ENCODE assay signal across 21 mouse cellular contexts in the genomic region with DNA sequence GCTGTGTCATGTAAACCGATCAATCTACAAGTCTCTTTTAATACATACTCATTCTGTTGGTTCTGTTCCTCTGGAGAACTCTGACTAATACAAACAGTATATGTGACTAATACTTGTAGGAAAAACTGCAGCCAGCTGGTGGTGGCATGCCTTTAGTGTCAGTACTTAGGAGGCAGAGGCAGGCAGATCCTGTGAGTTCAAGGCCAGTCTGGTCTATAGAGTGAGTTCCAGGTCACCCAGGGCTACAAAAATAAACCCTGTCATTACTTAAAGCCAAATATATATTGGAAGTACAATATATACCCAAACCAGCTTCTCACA. TPM values are rescaled to one million over a fixed set of nuclear protein-coding genes. Genes with fewer than 3 reads are reported as not detected.
"Had no signal": no experiment of that assay in that cellular context is flagged by ENCODE, and none has a peak within 500 bp of the region (broad histone marks: within the 10 kb centered on the region; RNA-seq: fewer than 3 reads in every experiment).

No protein-coding gene starts in this region.

- DNase-seq: lung, adult 18-20 months; lung, embryonic 14.5 days; lung, postnatal 10 days; lung, postnatal 4 days; midbrain, embryonic 14.5 days; retina, postnatal 1 day; right cerebral cortex, postnatal 14 days; thymus, adult 2 months; thymus, postnatal 25 days; thymus, postnatal 4 days had no signal

- H3K27ac ChIP-seq: midbrain, embryonic 10.5 days; midbrain, embryonic 12.5 days; neural tube, embryonic 13.5 days; neural tube, embryonic 15.5 days; stomach, embryonic 15.5 days; stomach, postnatal 0 days had no signal

- H3K9me3 ChIP-seq: midbrain, embryonic 10.5 days; midbrain, embryonic 12.5 days; neural tube, embryonic 13.5 days; neural tube, embryonic 15.5 days; stomach, embryonic 15.5 days had no signal

- H3K9ac ChIP-seq: lung, embryonic 14.5 days; midbrain, embryonic 12.5 days; neural tube, embryonic 13.5 days; neural tube, embryonic 15.5 days; stomach, embryonic 15.5 days had no signal

- H3K36me3 ChIP-seq: midbrain, embryonic 10.5 days; midbrain, embryonic 12.5 days; neural tube, embryonic 13.5 days; neural tube, embryonic 15.5 days; stomach, embryonic 15.5 days had no signal

- H3K4me1 ChIP-seq: neural tube, embryonic 13.5 days; stomach, embryonic 15.5 days had no signal

- H3K4me3 ChIP-seq: midbrain, embryonic 10.5 days; midbrain, embryonic 12.5 days; myocyte; neural tube, embryonic 13.5 days; neural tube, embryonic 15.5 days; stomach, embryonic 15.5 days had no signal

- H3K27me3 ChIP-seq: midbrain, embryonic 12.5 days; neural tube, embryonic 13.5 days; neural tube, embryonic 15.5 days; stomach, embryonic 15.5 days had no signal

- H3K4me2 ChIP-seq: lung, embryonic 14.5 days; midbrain, embryonic 12.5 days; neural tube, embryonic 13.5 days; neural tube, embryonic 15.5 days; stomach, embryonic 15.5 days had no signal

RNA-seq across cellular contexts. Expression of a gene that starts 13.8 kb away (rescaled TPM):
- total RNA-seq: megakaryocyte-erythroid progenitor cell, adult 5-6 weeks had no signal
- polyA plus RNA-seq: midbrain, embryonic 12.5 days; neural tube, embryonic 11.5 days had no signal

RNA-seq across cellular contexts. Expression of a gene that starts 32.1 kb away (rescaled TPM):
- total RNA-seq: megakaryocyte, adult 5-6 weeks; megakaryocyte-erythroid progenitor cell, adult 5-6 weeks had no signal
- polyA plus RNA-seq: liver, embryonic 16.5 days; myocyte had no signal
